In the genomic region with DNA sequence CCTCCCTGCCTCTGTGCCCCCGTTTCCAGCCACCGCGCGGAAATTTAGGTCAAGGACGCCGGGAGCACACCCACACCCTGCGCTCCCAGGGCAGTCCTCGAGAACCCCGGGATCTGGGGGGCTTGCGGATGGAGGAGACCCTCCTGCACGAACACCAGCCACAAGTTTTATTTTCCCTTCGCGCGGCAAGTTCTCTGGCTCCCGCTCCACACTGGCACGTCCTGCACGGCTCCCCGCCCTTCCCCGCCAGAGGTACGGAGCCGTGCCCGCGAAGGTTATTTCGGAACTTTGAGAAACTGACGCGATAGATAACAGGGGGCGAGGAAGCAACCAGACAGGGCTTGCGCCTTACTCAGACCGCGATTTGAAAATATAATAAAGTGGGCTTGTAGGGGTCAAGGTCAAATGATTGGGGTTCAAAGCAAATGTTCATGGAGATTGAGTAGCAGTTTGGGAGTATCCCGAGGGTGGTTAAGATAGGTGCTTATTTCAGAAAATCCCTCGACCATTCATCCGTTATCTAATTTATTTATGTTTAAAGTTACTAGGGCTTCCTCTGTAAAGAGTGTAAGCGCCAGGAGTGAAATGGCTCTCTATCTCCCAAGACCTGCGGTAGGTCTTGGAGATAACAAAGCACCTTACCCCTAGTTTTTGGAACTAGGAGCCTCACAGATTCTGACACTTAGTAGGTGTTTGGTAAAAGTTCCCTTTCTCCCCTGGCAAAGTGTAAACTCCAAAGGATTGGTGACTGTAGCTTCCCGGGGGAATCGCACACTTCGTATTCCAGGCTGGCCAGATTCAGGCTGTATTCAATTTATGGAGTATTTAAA, we compare ENCODE assay signal across 8 mouse cellular contexts. TPM values are rescaled to one million over a fixed set of nuclear protein-coding genes. Genes with fewer than 3 reads are reported as not detected.
DNase-seq lines count a peak whose midpoint lies in the region; ATAC-seq and TF ChIP-seq lines count a peak whose summit lies in the region.

No protein-coding gene starts in this region.

- H3K36me3 ChIP-seq in limb, embryonic 14.5 days (ENCODE audit: control insufficient read depth, insufficient read depth, low read length), result peaks cover 6% of the 10 kb centered on the region; the same call in 1 of the 2 replicates

- H3K27me3 ChIP-seq in limb, embryonic 14.5 days (ENCODE audit: control insufficient read depth, insufficient read depth, low read length), result no peaks in the 10 kb centered on the region

- H3K4me2 ChIP-seq in limb, embryonic 14.5 days (replicated peaks; ENCODE audit: low read depth, low read length, severe bottlenecking), result peak overlapping the region; percentile 92

- H3K27ac ChIP-seq in limb, embryonic 14.5 days (replicated peaks; ENCODE audit: low read depth, low read length), result peak overlapping the region; percentile 81

- ATAC-seq in granulocyte monocyte progenitor cell, adult 5-6 weeks (replicated peaks; ENCODE audit: poor library complexity, severe bottlenecking), result peak; percentile 27; the same call in 1 of the 2 replicates
- peak; percentile 34; the same call in 1 of the 2 replicates for ATAC-seq in limb, embryonic 14.5 days (ENCODE audit: low FRiP score, low read depth)
- ATAC-seq in monocyte, adult 5-6 weeks (replicated peaks; ENCODE audit: insufficient number of reproducible peaks, low FRiP score, low TSS enrichment, poor library complexity, severe bottlenecking), result 0 out of 2 replicates have a peak, but pooled peaks have one; percentile 4

- no peaks in the 10 kb centered on the region for H3K9me3 ChIP-seq in limb, embryonic 14.5 days (ENCODE audit: control insufficient read depth, low read length)

- peaks cover 13% of the 10 kb centered on the region for H3K4me1 ChIP-seq in limb, embryonic 14.5 days (ENCODE audit: control insufficient read depth, insufficient read depth, low read length)

- 4% methylated on average over 29 of the region's 38 CpGs for WGBS in limb, embryonic 14.5 days

- peak overlapping the region; percentile 81 for H3K9ac ChIP-seq in limb, embryonic 14.5 days (ENCODE audit: low read depth, low read length, severe bottlenecking)

- peak; percentile 35 for DNase-seq in right cerebral cortex, postnatal 14 days
- no peak for DNase-seq in right cerebral cortex, adult 18-20 months
- peak; percentile 48 for DNase-seq in brain, adult 2 months (ENCODE audit: low read depth, low spot score)
- no peak for DNase-seq in limb, embryonic 14.5 days (ENCODE audit: low spot score)
- no peak for DNase-seq in adrenal gland, adult 2 months
- no peak for DNase-seq in left cerebral cortex, adult 18-20 months (ENCODE audit: low spot score in 2 of 2)

- TF ChIP-seq POLR2A in limb, embryonic 14.5 days (IDR thresholded peaks at IDR 0.05; ENCODE audit: borderline replicate concordance, extremely low read depth, insufficient read depth, insufficient read length), result no peak

- peak overlapping the region; percentile 96 for H3K4me3 ChIP-seq in limb, embryonic 14.5 days (replicated peaks; ENCODE audit: low read length)

RNA-seq across cellular contexts. Expression of a gene that starts 0.7 kb away (rescaled TPM):
- 35.2 and 39.6 TPM in 2 replicates for total RNA-seq in granulocyte monocyte progenitor cell, adult 5-6 weeks (2014; fragmentation: Nextera tagmentation)
- 33.6 and 34.7 TPM in 2 replicates for total RNA-seq in granulocyte monocyte progenitor cell, adult 5-6 weeks (2017)
- 36.5 and 45.3 TPM in 2 replicates for polyA plus RNA-seq in limb, embryonic 14.5 days (2012; rRNA removed)
- polyA plus RNA-seq in limb, embryonic 14.5 days (2014; fragmentation: Nextera tagmentation; extraction: Ambion mirVana), result 13.9 and 14.8 TPM in 2 replicates
- 19.4 to 72.0 TPM (median 35.2 TPM) in 3 replicates for total RNA-seq in monocyte, adult 5-6 weeks (2017)
- 100 to 1,000 TPM; 205 to 214 TPM for total RNA-seq in adrenal gland, adult 2 months (2021)
- 39.1 and 40.3 TPM in 2 replicates for polyA plus RNA-seq in adrenal gland, adult 2 months (2012; rRNA removed)
- total RNA-seq in left cerebral cortex, adult 18-20 months (2021), result 100 to 1,000 TPM; 119 to 127 TPM

Comparison
In these comparisons a context has a peak if more than half of its experiments do, and no peak if none do; other contexts are left out.
1. DNase-seq: peak in right cerebral cortex, postnatal 14 days (single experiment) and brain, adult 2 months (single experiment); none in right cerebral cortex, adult 18-20 months (single experiment), limb, embryonic 14.5 days (single experiment), adrenal gland, adult 2 months (single experiment) and left cerebral cortex, adult 18-20 months (0 of 2).
2. Peak in every context shown above with its lines, with median percentiles within 50 percentile points of each other: ATAC-seq.